Comparison of ENCODE assay signal across 21 mouse cellular contexts in genomic region chr10:10600771-10601170, GRCm38 (mm10). TPM values are rescaled to one million over a fixed set of nuclear protein-coding genes. Genes with fewer than 3 reads are reported as not detected.
A peak's percentile ranks its signal among the peaks of the same experiment; 100 is the strongest.
DNase-seq lines count a peak whose midpoint lies in the region; TF ChIP-seq lines count a peak whose summit lies in the region.
"Had no signal": no experiment of that assay in that cellular context is flagged by ENCODE, and none has a peak within 500 bp of the region (broad histone marks: within the 10 kb centered on the region; RNA-seq: fewer than 3 reads in every experiment).

No protein-coding gene starts in this region.

- TF ChIP-seq CTCF in layer of hippocampus, adult 2 months (conservative IDR thresholded peaks at IDR 0.05) = peak; percentile 30

- H3K27ac ChIP-seq in layer of hippocampus, adult 2 months = no peak overlapping the region
- H3K27ac ChIP-seq: embryonic facial prominence, embryonic 10.5 days; embryonic facial prominence, embryonic 15.5 days; forebrain, embryonic 12.5 days; left cerebral cortex, adult 2 months; limb, embryonic 12.5 days; liver, embryonic 15.5 days had no signal

- H3K4me3 ChIP-seq in layer of hippocampus, adult 2 months = no peak overlapping the region
- H3K4me3 ChIP-seq: embryonic facial prominence, embryonic 10.5 days; embryonic facial prominence, embryonic 15.5 days; forebrain, embryonic 12.5 days; left cerebral cortex, adult 2 months; limb, embryonic 12.5 days; liver, embryonic 15.5 days had no signal

- DNase-seq in layer of hippocampus, adult 2 months (ENCODE audit: low spot score in 2 of 2) = no peak
- no peak for DNase-seq in layer of hippocampus, postnatal 25 days (ENCODE audit: extremely low spot score in 1 of 2, low spot score in 1 of 2)
- DNase-seq in cerebellum, adult 11-12 months = peak; percentile 12
- peak; percentile 61 for DNase-seq in cerebellum, adult 9-10 months
- DNase-seq in cerebellum, postnatal 36 days = peak; percentile 16 to 23
- DNase-seq in urinary bladder, postnatal 14 days (ENCODE audit: low spot score) = no peak
- DNase-seq in T-cell, adult 2 months (ENCODE audit: low spot score) = no peak
- DNase-seq: adrenal gland, adult 8-10 months; gastrocnemius, postnatal 14 days; kidney, adult 9 months; kidney, postnatal 10 days; lung, embryonic 14.5 days; lung, postnatal 14 days; right cerebral cortex, postnatal 14 days; thymus, postnatal 4 days had no signal

RNA-seq across cellular contexts. Expression of gene Rab32, which starts 42.7 kb away (rescaled TPM):
- 1 to 10 TPM; 3.5 to 4.8 TPM for total RNA-seq in layer of hippocampus, adult 2 months (2021)
- 1 to 10 TPM; 2.9 TPM for total RNA-seq in layer of hippocampus, postnatal 25 days (2021)

Comparison
In these comparisons a context has a peak if more than half of its experiments do, and no peak if none do; other contexts are left out.
1. DNase-seq: peak in cerebellum, adult 11-12 months (single experiment), cerebellum, adult 9-10 months (single experiment) and cerebellum, postnatal 36 days (2 of 2); none in layer of hippocampus, adult 2 months (0 of 2), layer of hippocampus, postnatal 25 days (0 of 2), urinary bladder, postnatal 14 days (single experiment) and T-cell, adult 2 months (single experiment).